Mouse (Mus musculus) left cerebral cortex, postnatal 14 days (tissue): Measurements from ENCODE around the gene Mrc1. TPM values are rescaled to one million over a fixed set of nuclear protein-coding genes. Genes with fewer than 3 reads are reported as not detected.
"Not testable (repeated sequence)": the region's sequence is repeated elsewhere in the genome, so short reads cannot be mapped to it uniquely, and the experiment has no call there.

Source experiments
- DNase-seq, 2 experiments: peaks; one replicate each; pipeline ENCODE4 v3.0.0; 2021 to 2022; ENCODE audit warnings: low spot score in 2 of 2, mixed read lengths in 1 of 2
- intact Hi-C: fragments of 180-260 bp; cut with DNase I; formaldehyde crosslinking; loops from one replicate; pipeline ENCODE4 v1.15.1; 2025
- long read RNA-seq, 2 experiments: library from polyadenylated mRNA; stranded (forward); transcript quantifications; one replicate each; pipeline ENCODE4 v2.0.0; 2021
- total RNA-seq, 2 experiments: library from RNA; stranded (reverse); gene quantifications; 2 replicates each; pipeline ENCODE4 v1.2.3; 2021

Gene Mrc1
- 1 to 10 TPM; 6.8 to 9.4 TPM for total RNA-seq
- long read RNA-seq, experiment 1, partial matches to known transcripts = 2 of 2 reads
- long read RNA-seq, experiment 1, other reads (novel, unspliced or antisense) = 0 of 2 reads
- long read RNA-seq, experiment 2, full-length matches to known transcripts = 4 of 5 reads
- long read RNA-seq, experiment 2, partial matches to known transcripts = 1 of 5 reads
- long read RNA-seq, experiment 2, other reads (novel, unspliced or antisense) = 0 of 5 reads

DNA sequence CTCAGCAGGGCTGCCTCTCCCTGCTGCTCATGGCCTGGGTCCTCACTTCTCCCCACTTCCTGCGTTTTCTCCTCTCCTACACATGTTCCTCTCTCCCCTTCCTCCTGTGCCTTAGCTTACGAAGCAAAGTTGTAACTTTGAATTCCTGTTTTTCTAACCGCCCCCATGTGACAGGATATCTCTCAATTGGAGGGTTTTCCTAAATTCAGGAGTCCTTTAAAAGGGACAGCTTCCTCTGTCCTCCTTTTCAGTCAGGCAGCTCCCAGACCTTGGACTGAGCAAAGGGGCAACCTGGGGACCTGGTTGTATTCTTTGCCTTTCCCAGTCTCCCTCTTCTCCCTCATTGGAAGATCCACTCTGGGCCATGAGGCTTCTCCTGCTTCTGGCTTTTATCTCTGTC is at the start of gene Mrc1:
Gene Mrc1, plus strand, starts transcription at position 244 of the 400 bp plus-strand sequence.
- intact Hi-C loops = no loop called here
- no peak for DNase-seq

DNA sequence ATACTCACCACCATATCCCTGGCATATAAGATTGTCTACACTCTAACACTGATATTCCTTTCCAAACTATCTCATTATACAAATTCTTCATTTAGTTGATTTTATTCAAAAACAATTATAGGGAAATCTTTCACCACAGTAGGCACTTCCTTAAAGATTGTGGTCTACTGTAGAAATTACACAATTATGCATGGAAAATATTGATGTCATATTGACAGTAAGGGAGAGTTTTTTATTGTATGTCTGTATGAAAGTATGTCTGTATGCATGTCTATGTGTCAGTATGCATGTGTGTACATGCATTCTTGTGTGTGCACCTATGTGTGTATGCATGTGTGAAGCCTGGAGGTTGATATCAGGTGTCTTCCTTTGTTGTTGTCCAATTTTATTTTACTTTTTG is 44.8 kb upstream of the Mrc1 start:
- DNase-seq = no peak
- intact Hi-C loops = no loop called here

DNA sequence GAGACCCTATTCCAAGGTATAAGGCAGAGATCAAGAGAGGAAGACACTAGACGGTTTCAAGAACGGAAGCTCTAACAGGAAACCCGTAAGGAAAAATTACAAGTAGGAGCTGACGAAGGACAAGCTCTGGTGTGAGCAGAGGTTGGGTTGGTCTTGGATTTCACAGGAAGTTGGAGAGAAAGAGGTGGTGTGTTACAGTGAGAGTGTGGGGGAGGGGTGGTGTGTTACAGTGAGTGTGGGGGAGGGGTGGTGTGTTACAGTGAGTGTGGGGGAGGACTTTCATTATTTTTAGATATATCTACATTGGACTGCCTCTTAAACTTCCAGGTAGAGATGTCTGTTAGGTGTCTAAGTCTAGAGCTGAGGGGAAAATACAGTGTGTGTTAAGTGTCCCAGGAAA is 38.5 kb upstream of the Mrc1 start:
- no peak for DNase-seq
- intact Hi-C loops = no loop called here

DNA sequence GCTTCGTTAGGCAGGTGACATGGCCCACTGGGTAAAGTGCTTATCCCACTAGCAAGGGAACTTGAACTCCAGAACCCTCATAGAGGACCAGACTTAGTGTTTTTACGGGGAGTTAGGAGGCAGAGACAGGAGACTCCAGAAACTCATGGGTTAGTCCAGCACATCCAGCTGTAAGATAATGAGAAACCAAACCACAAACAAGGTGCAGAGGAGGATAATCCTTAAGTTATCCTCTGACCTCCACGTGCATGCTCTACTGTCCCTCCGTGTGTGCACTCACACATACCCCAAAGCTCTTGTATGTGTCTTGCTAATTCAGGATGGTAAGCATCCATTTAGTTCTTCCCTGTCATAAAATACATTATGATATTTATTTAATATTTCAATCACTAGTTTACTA is 37.6 kb upstream of the Mrc1 start:
- DNase-seq = no peak
- intact Hi-C loops = no loop called here

DNA sequence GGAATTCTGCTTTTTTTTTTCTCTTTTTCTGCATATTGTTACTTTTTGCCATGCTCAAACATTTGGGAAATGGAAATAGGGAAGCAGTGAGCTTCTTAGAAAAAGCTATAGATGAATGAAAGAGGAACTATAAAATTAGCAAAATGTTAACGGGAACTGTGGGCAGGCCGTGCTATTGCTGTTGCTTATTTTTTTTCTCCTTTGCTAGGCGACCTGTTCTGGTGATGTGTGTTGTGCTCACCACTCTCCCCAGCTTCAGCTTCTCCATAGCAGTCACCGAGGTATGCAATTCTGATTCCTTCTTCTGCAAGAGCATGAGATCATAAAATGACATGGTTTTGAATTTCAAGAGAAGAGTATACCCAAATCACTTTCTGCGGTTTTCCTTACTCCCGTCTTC is 37.1 kb upstream of the Mrc1 start:
- intact Hi-C loops = no loop called here
- no peak for DNase-seq

DNA sequence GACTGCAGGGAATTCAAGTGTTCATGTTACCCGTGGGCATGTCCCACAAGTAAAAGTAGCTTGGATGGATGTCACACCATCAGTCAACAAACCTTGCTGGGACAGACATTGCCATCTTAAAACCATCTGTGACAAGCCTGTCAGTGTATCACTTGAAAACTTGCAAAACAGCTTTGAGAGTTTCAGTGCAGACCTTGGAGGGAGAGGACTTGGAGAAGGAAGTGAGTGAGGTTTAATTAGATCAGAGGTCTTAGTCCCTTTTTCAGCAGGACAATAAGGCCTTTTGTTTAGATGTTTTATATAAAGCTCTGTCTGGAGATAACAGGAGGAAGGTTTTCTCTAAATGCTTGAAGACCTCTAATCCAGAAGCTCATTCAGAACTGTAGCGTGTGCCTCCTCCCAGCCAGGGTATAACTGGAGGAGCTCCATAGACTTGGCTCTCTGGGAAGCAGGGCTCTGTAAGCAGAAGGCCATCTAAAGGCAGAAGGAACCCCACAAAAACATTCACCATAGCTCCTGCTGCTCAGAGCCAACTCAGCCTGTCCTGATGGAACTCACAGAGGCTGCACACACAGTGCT is 30.8 kb upstream of the Mrc1 start:
- intact Hi-C loops, DNase-seq: not testable (repeated sequence)

DNA sequence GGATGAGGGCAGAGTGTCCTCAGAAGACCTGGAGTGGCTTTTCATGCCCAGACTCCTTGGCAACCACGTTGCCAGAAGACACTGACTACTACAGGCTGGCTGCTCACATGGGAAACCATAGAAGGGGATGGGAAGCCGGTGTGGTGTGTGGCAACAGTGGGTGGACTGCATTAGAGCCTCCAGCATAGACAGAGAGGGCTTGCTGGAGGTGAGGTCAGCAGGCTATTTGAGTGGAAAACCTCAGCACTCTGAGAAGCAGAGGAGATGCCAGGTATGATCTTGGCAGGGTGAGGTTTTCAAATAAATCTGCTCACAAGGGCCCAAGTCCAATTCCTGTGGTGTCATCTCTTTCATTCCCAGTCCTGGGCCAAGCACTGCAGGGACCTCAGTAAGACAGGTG is 29.6 kb upstream of the Mrc1 start:
- DNase-seq = peak; percentile 3 to 64
- intact Hi-C loops = no loop called here

DNA sequence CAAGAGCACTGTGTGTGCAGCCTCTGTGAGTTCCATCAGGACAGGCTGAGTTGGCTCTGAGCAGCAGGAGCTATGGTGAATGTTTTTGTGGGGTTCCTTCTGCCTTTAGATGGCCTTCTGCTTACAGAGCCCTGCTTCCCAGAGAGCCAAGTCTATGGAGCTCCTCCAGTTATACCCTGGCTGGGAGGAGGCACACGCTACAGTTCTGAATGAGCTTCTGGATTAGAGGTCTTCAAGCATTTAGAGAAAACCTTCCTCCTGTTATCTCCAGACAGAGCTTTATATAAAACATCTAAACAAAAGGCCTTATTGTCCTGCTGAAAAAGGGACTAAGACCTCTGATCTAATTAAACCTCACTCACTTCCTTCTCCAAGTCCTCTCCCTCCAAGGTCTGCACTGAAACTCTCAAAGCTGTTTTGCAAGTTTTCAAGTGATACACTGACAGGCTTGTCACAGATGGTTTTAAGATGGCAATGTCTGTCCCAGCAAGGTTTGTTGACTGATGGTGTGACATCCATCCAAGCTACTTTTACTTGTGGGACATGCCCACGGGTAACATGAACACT is 28.2 kb upstream of the Mrc1 start:
- intact Hi-C loops, DNase-seq: not testable (repeated sequence)

DNA sequence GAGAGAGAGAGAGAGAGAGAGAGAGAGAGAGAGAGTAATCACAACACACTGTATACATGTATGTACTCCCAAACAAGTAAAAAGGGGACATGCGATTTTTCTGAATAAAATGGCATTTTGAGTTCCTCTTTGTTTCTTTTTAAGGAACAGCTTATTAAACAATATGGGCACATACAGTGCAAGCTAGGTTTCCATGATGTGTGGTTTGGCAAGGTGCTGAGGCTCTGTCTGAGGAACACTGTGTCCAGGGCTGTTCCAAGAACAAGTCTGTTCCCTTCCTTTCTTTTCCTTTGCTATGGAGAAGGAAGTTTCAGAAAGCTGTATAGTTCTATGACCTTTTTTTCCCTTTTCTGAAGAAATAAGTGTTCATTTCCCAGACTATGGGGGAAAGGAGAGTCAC is 24.9 kb upstream of the Mrc1 start:
- DNase-seq = no peak
- intact Hi-C loops = no loop called here

DNA sequence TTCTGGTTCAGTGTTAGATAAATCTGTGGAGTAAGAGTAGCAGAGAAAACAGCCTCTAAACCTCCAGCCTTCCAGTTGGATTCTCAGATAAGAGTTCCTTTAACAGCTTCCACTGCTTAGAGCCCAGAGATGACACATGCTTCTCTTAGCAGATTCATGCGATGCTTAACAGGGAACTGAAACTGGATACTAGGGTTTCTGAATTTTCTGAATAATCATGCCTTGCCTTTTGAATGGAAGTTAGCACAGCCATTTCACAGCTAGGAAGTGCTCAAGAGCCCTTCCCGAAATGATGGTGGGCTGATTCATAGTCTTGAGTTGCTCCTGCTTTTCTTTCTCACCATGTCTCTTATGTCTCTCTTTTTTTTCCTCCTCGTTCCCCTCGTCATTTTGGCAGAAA is 22.4 kb upstream of the Mrc1 start:
- intact Hi-C loops = no loop called here
- no peak for DNase-seq

DNA sequence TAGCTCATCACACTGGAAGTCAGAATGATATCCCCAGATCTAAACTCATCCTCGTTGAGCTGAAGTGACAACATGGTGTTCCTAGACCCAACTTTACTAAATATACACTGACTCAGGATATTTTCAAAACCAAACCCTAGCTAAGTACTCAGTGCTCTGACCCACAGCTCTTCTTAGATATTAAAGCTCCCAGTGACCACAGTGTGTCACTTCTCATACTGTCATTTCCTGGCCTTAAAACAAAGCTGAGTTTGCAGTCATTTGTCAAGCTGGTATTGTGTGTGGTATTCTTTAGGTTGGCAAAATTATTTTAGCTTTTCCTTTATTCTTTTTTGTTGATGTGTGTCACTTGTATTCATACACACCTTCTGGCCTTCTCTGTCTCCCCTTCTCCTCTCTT is 18.5 kb upstream of the Mrc1 start:
- intact Hi-C loops = no loop called here

DNA sequence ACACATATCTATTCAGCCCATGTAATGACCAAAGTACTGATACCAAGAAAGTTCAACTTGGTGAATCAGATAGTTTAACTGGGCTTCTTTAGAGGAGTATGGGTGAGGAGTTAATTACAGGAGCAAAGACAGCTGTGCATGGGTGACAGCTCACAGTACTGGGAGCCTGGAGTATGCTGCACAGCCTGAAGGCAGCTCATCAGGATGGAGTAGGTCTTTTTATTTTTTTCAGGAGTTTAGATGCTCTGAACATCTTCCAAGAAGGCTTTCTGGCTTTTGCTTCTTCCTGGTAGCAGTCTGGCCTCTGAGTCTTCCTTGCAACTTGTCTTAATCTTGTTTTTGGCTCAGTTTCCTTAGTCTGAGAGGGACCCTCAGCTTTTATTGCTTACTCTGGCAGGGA is 17.6 kb upstream of the Mrc1 start:
- no peak for DNase-seq
- intact Hi-C loops = no loop called here

More for the DNA sequence above, 18.5 kb upstream of the Mrc1 start:
- DNase-seq = no peak

DNA sequence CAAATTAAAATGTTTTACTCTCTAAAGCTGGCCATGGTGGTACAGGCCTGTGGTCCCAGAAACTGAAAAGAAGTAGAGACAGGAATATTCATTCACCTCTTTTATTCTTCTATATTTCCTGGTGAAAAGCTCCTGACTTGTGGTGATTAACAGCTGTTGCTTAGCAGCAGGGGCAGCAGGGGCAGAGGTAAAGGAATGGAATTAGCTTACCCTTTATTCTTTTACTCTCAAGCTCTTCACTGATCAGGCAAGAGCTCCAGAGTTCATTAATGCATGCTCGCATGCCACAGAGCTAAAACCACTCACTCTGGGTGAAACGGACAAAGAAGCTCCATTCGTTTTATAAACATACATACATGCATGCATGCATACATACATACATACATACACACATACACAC is 14.4 kb upstream of the Mrc1 start:
- intact Hi-C loops = no loop called here

DNA sequence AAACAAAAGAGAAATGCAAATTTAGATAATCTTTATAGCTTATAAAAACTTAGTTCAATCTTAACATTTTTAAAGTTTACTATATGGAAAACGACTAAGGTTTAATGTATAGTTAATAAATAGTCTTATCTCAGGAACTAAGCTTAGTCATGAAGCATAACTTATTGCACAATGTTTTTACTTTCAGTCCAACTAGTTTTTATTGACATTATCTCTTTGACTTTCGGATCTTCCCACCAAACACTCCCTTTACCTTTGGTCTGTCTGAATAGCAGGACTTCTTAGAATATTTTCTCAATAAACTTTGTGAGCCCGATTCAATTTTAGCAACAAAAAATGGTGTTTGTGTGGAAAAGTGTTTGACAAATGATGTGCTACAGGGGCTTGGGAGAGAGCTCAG is 12.5 kb upstream of the Mrc1 start:
- no peak for DNase-seq
- intact Hi-C loops = no loop called here

More for the DNA sequence above, 14.4 kb upstream of the Mrc1 start:
- no peak for DNase-seq

DNA sequence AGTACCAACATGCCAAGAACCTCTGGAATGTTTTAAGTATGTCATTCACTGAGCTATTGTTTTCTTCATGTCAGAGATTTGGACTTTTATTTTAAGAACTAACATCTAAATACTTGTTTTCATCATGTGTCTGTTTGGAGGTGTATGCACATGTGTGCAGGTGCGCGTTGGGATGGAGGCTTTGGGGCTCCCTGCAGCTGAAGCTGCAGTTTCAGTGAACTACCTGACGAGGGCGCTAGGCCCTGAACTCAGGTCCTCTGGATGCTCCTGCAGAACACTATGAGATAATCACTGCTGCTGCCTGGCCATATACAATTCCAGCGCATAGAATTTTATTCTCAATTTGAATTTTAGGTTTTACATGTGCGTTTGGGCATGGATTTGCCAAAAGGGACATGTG is 11.1 kb upstream of the Mrc1 start:
- intact Hi-C loops = no loop called here
- DNase-seq = no peak

DNA sequence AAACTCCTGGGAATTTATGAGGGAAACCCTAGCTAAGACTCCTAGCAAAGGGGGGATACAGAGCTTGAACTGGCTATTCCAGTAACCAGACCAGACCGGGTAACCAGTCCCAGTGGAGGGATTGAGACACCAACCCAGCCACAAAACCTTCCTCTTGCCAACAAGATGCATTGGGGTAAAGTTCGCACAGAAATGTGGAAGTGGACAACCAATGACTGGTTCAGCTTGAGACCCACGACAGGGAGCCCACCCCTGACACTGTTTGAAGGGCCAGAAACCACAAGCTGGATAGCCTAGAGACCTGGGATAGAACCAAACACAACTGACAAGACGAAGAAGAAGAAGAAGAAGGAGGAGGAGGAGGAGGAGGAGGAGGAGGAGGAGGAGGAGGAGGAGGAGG is 4.8 kb upstream of the Mrc1 start:
- intact Hi-C loops = no loop called here
- DNase-seq = no peak

DNA sequence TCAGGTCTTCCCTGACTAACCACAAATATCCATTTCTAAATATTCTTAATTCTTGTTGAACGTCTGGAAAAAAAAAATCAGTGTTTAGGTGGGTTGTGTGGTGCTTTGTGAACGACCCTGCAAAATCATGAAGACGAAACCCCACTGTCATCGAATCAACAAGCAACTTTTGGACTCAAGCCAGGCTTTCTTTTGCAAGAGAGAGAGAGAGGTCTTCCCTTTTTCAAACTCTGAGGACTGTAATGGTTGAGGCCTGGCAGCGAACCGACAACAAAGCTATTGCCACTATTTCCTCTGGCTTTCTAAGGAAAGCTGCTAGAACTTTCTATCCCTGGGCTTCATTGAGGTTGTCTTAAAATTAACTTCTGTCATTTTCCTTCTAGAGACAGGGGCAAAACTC is 697 bp upstream of the Mrc1 start:
- intact Hi-C loops = no loop called here
- no peak for DNase-seq

DNA sequence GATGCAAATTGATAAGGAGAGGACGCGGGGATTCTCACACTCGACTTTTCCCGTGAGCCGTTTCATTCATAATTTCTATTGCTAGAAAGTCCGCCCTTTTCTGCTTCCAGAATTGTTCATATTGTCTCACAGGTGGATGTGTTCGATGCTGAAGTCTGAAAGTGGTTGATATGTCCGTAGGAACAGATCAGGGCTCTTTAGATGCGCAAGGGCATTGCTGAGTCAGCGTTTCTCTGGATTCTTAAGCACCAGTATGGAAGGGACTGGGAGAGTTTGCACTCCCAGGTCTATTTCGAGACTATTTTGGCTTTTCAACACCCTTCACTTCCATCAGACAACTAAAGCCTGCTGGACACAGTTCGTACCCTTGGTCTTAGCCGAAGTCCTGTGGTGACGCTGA is 787 bp downstream of the Mrc1 start:
- intact Hi-C loops = no loop called here
- DNase-seq = no peak

DNA sequence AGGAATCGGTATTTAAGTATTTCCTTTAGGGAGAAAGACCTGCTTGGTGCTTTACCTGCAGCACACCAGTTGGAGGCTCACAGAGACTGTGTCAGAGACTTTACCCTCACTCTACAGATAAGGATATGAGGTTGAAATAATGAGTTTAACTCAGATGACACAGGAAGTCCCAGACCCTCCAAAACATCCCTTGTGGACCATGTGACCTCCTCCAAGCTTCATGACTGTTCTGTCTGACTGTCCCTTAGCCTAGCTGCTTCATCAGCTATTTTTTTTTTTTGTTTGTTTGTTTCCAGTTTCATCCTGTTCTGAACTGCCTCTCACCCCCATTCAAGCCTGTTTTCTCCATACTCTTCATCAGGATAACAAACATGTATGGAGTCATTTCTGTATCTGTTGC is 3.7 kb downstream of the Mrc1 start:
- intact Hi-C loops = no loop called here
- DNase-seq = no peak

DNA sequence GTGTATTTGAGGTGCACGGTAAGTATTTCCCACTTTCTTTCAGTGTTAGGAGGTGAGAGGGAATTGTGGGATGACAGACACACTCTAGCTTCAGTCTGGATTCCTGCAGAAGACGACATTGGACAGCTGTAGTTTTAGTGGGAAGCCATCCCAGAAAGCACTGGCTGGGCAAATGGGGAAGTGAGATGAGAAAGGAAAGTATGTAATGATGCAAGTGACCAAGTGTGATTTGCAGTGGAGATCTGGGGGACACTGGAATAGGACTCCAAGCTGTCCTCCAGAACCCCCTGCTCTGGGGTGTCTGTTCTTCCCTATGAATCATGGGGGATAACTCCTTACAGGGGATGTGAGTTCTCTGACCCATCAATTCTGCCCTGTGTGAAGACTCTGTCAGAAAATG is 4.8 kb downstream of the Mrc1 start:
- intact Hi-C loops = no loop called here
- no peak for DNase-seq

DNA sequence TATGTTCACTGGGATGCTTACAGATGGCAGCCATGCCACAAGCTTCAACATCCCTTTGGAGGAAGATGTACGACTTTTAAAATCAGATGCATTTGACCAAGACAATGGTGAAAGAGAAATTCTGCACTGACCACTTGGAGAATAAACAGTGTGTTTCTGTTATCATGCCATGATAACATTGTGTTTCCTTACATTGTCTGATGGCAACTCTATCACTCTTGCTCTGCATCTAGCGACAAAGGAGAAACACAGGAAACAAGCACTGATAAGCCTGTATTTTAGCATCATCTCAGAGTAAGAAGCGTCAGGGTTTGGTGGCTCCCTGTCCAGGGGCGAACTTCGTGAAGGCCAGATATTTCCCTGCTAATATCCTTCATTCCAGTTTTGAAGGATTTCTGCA is 6.1 kb downstream of the Mrc1 start:
- no peak for DNase-seq
- intact Hi-C loops = no loop called here
